Mouse (Mus musculus) right cerebral cortex, adult 18-20 months (tissue): ENCODE measurements around the gene Ccdc144b.

Source experiments
- DNase-seq: peaks from one replicate; pipeline ENCODE4 v3.0.0; 2022; ENCODE audit warnings: mixed read lengths

Ccdc144b gene

DNA sequence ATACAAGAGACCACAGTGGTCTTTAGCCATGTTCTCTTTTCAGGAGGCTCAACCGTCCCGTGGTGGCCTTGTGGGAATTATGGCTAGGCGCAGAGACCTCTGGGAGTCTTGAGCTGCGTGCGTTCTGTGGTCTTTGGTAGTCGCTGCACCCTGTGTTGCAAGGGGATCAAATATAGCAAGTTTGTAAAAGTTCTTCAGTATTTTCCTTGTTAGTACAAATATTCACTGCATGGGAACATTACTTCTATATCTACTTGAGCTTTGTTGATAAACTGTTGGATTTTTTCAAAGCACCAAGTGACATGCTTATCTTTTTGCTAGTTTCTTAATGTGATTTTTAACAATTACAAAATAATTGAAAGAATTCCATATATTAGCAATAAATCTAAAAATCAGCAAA is at the start of gene Ccdc144b:
Gene Ccdc144b, minus strand, starts transcription at position 101 of the 400 bp plus-strand sequence.
- DNase-seq: no peak

DNA sequence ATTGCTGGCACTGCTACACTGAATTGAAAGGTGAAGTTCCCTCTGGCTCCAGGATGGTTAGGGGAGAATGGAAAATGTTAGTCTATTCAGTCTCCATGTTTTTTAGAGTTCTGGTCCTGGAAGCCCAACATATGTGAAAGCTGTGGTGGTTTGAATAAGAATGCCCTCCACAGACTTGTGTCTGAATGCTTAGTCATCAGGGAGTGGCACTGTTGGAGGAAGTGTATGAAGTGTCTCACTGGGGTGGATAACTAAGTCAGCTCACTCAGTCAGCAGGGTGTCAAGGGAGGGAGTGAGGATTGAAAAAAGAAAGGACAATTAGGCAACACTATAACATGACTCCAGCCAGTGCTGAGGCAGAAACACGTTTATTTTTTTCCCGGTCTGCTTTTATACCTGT is 42.0 kb upstream of the Ccdc144b start:
- DNase-seq: no peak

DNA sequence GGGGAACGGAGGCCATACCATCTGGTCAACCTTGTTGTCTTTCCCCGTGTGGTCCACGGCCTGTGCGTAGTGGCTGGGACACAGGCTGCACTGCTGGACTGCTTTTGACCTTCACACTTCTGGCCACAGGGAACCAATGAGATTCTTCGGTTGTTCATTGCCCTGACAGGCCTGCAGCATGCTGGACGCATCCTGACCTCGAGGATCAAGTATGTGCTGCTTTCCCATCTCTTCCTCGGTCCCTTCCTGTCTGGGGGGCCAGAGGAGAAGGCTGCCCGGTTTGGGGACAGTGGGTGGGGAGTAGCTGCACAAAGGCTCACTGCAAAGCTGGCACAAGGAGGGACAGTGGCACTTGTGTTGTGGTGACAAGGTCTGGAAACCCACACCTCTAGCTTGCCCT is 34.2 kb upstream of the Ccdc144b start:
- no peak for DNase-seq

DNA sequence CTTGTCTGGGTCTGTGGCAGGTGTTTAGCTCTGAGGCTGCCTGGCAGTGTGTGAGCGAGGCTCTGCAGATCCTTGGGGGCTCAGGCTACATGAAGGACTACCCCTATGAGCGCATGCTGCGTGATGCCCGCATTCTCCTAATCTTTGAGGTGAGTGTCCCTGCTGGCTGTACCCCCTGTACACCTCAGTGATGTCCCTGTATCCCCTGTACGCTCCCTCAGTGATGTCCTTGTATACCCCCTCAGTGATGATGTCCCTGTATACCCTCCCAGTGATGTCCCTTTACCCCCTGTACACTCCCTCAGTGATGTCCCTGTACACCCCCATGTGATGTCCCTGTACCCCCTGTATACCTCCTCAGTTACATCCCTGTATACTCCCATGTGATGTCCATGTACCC is 32.0 kb upstream of the Ccdc144b start:
- DNase-seq: no peak

DNA sequence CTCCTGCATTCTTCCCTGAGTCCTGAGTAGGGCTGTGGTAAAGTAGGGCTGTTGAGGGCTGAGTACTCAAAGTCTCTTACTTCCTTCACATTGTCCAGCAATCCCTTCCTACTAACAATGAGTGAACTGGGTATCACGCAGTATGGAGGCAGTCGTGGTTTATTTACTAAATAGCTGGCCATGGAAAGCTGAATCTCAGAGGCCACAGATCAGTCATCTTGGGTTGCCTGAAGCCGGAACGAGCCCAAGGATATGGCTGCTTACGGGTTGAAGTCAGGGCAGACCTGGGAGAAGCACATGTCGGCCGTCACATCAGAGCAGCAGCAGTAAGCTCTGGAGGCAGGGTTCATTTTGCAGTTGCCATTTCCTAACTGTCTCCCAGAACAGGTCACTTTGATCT is 30.0 kb upstream of the Ccdc144b start:
- no peak for DNase-seq

DNA sequence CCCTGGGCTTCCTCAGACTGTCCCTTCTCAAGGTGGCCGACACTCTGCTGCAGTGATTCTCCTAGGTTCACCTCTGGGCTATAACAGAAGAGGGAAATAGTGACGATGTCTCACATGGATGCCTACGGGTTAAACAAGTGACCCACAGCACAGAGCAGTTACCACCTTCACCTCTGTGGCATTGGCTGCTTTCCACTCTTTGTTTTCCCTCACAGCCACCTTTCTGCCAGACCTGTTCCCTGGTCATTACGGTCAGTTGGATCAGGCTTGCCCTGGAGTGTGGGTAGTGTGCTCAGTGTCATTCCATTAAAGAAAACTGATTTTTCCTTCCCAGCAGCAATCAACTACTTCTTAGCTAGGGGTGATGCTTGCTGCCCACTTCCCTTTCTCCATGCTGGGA is 29.5 kb upstream of the Ccdc144b start:
- DNase-seq: no peak

DNA sequence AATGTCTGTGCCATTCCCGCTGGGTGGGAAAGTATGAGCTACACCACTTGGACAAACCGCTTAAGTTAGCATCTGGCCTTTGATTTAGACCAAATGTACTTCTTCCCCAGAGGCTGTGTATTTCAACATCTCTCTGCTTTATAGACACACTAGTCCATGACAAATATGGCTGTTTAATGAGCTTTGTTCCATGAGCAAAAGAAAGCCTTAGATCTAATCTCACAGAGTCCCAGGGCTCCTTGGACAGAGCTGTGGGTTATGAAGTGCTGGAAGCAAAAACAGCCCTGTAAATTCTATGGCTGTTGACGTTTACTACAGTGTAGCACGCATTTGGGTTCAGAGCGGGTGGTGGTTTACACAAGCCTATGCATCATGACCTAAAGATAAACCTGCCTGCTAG is 27.4 kb upstream of the Ccdc144b start:
- no peak for DNase-seq

DNA sequence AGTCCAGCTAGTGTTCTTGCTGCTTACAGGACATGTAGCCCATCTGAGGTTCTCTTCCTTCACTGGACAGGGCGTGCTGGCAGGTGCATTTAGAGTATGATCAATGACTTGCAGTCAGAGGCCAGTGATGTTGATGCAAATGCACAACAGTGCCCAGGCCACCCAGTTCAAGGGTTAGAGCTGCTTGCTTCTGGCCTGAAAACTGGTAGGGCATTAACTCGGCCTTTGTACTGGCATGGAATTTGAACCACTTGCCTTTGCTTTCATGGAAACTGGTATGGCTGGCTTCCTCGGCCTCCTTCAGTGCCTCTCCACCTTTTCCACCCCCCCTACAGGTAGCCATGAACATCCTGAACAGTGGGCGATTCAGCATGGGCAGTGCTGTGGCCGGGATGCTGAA is 26.5 kb upstream of the Ccdc144b start:
- DNase-seq: no peak

DNA sequence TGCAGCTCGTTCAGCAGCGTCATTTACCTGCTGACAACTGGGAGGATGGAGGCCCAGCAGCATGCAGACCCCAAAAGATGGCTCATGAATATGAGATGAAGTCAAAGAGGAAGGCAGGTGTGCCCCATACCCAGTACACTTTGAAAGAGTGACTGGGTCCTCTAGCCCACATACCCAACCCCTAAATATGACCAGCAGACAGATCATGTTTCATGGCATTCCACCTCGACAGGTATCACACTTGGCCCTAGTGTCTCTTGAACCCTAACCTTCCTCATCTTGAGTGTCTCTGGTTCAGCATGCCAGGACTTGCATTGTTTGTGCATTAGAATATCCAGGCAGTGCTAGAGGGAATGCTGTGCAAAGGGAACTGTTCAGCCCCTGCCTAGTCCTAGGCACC is 24.0 kb upstream of the Ccdc144b start:
- no peak for DNase-seq

DNA sequence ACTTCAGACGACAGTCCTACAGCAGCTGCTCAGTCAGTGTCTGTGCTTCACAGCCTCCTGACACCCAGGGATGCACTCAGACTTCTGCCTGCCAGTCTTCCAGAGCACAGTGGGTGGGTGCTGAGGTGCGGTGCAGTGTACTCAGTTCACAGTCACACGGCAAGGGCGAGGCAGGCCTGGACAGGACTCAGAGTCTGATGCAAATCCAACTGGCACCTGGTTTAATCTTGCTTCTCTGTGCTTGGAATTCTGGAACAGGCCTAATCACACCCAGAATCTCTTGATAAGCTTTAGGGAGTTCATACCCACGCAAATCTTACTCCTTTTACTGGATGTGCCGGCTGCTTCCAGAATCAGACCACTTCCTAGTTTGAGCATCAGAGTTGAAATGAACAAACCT is 22.1 kb upstream of the Ccdc144b start:
- DNase-seq: no peak

DNA sequence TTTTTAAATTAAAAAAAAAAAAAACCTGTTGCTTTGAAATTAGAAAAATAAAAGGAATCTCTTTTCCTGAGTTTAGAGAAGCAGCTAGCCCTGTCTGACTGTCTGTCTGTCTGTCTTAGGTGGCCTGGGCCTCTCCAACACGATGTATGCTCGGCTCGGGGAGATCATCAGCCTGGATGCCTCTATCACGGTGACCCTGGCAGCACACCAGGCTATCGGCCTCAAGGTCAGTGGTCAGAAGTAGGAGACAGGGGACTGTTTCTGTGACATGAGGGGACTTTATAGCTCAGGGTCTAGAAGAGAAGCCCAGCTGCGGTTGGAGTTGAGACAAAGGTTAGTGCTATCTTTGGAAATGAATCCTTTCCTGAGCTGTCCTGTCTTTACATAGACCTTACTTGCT is 20.9 kb upstream of the Ccdc144b start:
- DNase-seq: no peak

DNA sequence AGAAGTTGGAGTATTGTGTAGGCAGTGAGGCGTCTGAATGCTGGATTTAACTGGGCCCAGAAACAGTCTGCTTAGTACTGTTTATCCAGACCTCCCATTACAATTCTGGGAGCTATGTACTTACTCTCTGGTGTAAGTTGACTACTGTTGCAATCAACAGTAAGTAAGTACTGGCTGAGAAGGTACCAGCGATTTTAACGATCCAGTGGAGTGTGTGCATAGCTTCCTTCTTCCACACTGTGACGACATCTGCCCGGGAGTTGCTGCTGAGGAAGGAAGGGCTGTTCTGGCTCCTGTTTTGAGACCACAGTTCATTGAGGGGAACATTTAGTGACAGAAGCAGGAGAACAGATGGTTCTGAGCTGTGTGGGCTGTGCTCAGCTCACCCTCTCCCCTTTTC is 17.7 kb upstream of the Ccdc144b start:
- DNase-seq: no peak

DNA sequence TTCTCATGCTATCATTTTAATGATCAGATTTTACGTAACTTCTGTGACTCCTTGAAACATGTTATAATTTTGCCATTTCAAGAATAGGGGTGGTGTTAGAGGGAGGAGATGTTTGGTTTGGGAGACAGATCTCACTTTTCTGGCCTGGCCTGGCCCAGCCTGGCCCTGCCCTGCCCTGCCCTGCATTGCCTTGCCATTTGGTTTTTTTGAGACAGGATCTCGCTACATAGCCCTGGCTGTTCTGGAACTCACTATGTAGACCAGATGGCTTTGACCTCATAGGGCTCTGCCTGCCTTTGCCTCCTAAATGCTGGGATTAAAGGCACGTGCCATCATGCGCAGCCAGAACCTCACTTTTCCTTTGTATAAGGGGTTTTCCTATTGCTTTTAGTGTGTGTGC is 17.1 kb upstream of the Ccdc144b start:
- DNase-seq: no peak

DNA sequence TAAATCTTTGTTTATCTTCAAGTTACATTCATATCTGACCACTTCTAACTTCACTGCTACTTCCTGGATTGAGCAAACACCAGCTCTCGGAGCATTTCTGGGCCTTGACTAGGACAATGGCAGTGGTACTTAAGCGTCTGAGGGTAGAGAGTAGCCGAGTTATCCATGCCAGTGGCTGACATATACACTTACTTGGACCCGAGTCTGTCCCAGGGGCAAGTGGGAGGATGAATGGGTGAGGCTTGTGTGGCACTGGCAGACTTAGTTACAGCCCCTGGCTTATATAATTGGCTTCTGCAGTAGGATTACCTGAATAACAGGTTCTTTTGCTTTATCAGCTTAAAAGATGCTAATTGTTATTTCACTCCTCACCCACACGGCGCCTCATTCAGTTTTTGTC is 14.4 kb upstream of the Ccdc144b start:
- no peak for DNase-seq

DNA sequence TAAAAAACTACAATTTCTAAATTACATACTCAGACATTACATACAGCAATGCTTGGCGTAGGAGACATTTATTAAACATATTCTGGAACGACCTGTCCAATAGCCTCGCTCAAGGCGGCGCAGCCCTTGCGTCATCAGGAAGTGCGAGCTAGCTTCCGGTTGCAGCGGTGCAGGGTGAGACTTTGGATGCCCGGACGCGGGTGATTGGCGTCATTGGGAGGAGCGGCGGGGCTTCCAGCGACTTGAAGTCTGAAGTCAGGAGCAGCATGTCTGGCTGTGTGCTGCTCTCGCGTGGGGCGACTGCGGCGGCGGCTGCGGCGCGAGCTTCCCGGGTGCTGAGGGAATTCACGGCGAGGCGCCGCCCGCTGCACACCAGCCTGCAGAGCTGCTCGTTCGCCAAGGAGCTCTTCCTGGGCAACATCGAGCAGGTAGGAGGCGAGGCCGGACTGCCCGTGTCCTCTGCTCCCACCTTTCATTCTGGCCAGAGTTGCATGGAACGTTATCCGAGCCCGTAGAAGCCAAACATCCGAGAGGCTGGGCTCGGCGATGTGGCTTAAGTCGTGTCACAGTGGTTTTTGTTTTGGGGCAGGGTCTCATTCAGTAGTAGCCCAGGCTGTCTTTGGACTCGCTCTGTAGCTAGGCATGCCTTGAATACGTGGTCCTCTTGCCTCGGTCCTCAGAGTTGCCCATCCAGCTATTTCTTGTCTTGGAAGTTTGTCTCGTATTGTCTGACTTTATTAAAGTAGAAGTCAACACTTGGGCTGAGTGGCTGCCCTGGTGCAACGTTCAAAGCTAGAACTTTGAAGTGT is 12.7 kb upstream of the Ccdc144b start, which contains the start of gene Acad9:
Gene Acad9, plus strand, starts transcription at position 137 of the 809 bp plus-strand sequence.
- DNase-seq: peak; percentile 97

DNA sequence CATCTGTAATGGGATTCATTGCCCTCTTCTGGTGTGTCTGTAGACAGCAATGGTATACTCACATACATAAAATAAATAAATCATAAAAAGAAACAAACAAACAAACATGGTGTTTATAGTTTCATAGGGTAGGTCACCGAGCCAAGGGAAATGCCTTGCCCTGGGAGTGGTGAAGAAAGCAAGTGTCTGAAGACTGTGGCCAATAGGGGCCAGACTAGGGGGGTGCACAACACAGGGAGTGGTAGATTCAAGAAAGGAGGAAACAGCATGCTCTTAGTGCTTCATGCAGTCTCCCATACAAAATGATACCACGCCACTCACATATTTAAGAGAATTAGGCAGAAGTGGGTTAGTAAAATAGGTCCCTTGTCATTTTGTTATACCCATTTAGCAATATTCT is 11.8 kb upstream of the Ccdc144b start:
- DNase-seq: no peak

DNA sequence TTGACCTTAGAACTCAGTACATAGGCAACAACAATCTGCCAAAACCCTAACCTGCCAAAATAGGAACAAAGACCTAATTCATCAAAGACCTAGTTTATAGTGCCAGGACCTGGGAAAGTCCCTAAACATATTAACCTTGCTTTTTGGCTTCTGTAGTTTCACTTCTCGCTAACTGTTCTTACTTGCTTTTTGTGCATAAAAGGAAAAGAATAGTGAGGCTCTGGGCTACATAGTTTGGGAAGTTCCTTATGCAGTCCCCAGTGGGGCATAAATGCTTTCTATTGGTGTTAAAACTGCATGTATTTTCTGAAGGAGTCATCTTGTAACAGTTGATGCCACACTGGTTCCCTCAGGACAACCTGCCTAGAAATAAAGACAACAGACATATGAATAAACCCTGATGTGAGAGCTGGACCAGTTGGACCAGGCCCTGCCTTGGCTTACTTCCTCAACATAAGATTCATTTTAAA is 11.3 kb upstream of the Ccdc144b start:
- no peak for DNase-seq

DNA sequence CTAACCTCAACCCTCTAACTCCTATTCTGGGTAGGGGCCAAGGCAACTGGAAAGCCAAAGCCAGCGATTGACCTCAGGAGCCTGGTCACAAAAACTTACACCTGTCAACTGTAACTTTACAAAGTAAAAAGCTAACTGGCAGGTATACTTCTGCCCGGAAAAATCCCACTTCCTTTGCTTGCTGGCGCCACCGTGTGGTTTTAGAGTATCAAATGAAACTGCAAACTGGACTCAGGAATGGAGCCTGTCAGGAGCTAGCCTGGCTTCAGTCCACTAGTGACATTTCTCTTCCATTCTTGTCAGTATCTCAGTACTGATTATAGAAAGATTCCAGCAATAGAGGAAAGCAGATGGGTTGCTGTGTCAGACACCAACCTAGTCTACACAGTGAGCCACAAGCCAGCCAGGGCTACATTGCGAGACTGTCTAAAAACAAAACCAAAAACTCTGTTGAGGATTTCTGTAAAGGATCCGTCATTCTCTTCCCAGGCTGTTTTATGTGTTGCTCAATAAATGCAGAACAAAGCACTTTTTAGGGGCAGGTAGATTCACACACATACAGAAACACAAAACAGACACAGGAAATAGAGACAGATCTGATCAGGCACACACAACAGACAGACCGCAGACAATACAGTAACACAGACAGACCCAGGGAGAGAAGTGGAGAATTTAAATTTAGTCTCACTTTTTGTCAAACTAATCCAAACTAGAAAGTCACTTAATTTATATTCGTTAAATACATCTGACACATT is 6.9 kb upstream of the Ccdc144b start:
- peak; percentile 50 for DNase-seq

DNA sequence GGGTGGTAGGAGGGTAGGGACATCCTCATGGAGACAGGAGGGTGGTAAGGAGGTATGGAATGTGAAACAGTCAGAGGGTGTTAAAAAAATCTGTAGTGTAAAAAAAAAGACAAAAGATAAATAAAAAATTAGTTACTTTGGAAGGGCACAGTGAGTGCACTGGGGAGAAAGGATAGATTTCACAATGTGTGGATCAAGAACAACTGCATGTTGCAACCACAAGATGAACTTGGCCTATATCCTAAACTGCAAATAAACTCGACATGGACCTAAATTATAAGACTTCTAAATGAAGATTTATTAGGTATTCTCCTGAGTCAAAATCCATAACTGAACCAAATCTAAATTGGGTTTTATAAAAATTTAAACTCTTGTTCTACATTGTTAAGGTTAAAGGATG is 4.2 kb downstream of the Ccdc144b start:
- no peak for DNase-seq

DNA sequence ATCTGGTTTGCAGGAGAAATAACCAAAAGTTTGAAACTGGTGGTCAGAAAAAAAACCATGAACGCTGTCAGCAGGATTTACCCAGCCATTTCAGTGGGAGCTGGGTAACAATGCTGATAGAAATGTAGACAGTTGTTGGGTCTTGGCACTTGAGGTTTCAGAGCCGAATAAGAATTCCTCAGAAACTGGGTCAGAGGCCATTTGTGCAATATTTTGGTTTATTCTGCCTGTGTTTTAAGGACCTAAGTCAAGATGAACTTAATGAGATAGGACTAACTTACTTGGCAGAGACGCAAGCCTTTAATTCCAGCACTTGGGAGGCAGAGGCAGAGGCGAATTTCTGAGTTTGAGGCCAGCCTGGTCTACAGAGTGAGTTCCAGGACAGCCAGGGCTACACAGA is 8.3 kb downstream of the Ccdc144b start:
- DNase-seq: no peak

DNA sequence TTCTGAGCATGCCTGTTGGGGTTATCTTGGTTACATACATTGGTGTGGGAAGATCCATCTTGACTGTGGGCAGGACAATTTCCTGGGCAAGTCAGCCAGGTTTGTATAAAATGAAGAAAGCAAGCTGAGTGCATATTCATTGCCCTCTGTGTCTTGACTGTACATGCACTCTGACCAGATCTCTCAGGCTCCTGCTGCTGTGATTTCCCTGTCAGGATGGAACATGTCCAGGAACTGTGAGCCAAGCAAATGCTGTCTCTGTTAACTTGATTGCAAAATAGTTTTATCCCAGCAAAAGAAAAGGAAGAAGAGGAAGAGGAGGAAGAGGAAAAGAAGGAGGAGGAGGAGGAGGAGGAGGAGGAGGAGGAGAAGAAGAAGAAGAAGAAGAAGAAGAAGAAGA is 8.8 kb downstream of the Ccdc144b start:
- no peak for DNase-seq

DNA sequence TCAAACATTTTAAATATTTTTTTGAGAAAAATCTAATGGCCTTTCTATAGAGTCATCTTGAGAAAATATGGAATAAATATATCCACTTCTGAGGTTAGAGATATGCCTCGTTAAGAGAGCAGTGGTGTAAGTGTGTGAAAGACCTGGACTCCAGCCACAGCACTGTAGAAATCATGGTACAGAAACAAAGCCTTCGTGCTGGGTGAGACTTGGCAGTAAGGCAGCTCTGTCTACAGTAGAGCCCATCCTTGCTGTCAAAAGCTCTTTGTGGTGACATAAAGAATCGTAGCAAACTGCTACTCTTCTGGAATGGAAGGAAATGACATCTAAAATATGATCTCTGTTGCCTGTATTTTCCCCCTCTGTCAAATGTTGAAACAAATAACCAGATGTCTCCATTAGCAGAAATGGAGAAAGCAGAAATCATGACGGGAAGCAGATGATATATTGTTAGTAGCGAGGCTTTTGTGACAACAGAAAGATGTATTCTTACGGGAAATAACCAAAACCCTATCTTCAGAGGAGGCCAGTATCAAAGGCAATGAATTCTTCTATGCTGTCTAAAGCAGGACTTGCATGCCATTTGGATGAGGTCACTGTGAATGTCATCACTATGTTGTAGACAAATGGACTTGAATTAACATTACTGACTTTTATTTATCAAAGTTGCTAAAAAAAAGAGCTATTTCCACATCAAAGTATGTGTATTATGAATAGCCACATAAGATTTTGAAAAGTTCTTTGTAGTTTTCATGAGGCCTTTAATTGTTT is 21.4 kb downstream of the Ccdc144b start:
- DNase-seq: no peak

DNA sequence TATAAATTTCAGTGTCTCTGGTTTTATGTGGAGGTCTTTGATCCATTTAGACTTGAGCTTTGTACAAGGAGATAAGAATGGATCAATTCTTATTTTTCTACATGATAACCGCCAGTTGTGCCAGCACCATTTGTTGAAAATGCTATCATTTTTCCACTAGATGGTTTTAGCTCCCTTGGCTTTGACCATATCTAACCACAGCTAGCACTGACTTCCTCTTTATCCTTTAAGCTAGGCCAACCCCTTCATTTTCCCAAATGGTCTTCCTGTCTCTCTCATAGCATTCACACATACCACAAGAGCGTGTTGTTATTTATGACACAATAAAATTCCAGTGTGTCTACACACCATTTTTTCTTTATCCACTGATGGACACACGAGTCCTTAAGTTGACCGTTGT is 23.4 kb downstream of the Ccdc144b start:
- DNase-seq: no peak

DNA sequence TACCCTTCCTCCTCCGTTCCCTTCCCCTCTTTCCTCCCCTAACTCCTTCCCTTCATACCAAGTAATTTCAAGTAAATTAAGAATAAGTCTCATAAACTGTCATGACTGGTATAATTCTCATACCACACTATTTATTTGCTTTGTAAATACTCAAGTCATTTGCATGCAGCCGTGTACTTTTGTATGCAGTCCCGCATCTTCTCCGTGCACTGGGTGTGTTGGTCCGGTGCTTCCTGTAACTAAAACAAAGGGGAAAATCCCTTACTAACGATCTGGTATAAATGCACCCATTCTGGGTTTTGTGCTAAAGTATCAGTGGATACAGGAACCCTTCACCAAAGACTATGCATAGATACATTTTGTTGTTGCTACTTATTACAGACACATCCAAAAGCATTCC is 27.6 kb downstream of the Ccdc144b start:
- DNase-seq: no peak
